Mouse (Mus musculus) heart, adult 2 months (tissue): Measurements from ENCODE around the gene Zfp141.

ENCODE experiments used
- CTCF ChIP-seq: fragments of 200-600 bp; IDR thresholded peaks from 2 replicates; pipeline ENCODE4 v1.8.1; 2022; ENCODE audit warnings: antibody characterized with exemption, mild to moderate bottlenecking, moderate library complexity
- EP300 ChIP-seq: fragments of 200-500 bp; IDR thresholded peaks from 2 replicates; pipeline ENCODE4 v1.6.1; 2011; ENCODE audit warnings: low read depth, low read length, control low read depth; ENCODE audit not compliant: insufficient read depth
- POLR2A ChIP-seq: fragments of 200-500 bp; IDR thresholded peaks from 2 replicates; pipeline ENCODE4 v1.6.1; 2011; ENCODE audit warnings: mild to moderate bottlenecking, low read depth, low read length, control low read depth; ENCODE audit not compliant: insufficient read depth

GRCm38 (mm10) chr7:42454640-42455039, 50.9 kb downstream of the Zfp141 start:
- TF ChIP-seq EP300 = no peak
- TF ChIP-seq CTCF = no peak
- TF ChIP-seq POLR2A = no peak
